Mouse (Mus musculus) bone marrow macrophage, adult 2 months (primary cell): ENCODE measurements around the gene Rbm45.

ENCODE experiments used
- CTCF ChIP-seq: IDR thresholded peaks from 2 replicates; pipeline ENCODE4 v1.5.1; 2012; ENCODE audit warnings: low read depth, mild to moderate bottlenecking, low read length, moderate library complexity
- POLR2A ChIP-seq: IDR thresholded peaks from 2 replicates; pipeline ENCODE4 v1.6.1; 2012; ENCODE audit warnings: mild to moderate bottlenecking, low read depth, low read length, borderline replicate concordance

GRCm38 (mm10) chr2:76429318-76429717 is 59.5 kb downstream of the Rbm45 start:
- TF ChIP-seq CTCF (no peak), POLR2A (no peak)
